Mouse (Mus musculus) ES-E14 (cell line): Measurements from ENCODE around the gene Gm13083.
"Not testable (repeated sequence)": the region's sequence is repeated elsewhere in the genome, so short reads cannot be mapped to it uniquely, and the experiment has no call there.

Experiments used
- CHD2 ChIP-seq: IDR thresholded peaks from 2 replicates; pipeline ENCODE4 v1.6.1; 2014; ENCODE audit warnings: mild to moderate bottlenecking, low read depth, low read length, inconsistent platforms
- HCFC1 ChIP-seq: IDR thresholded peaks from 2 replicates; pipeline ENCODE4 v1.6.1; 2012; ENCODE audit warnings: low read length, inconsistent platforms, borderline replicate concordance; ENCODE audit not compliant: insufficient read depth
- MAFK ChIP-seq: IDR thresholded peaks from 2 replicates; pipeline ENCODE4 v1.6.1; 2014; ENCODE audit warnings: mild to moderate bottlenecking, low read depth, low read length, inconsistent platforms; ENCODE audit not compliant: insufficient read depth
- ZC3H11A ChIP-seq: IDR thresholded peaks from 2 replicates; pipeline ENCODE4 v1.6.1; 2012; ENCODE audit warnings: low read depth, mild to moderate bottlenecking, inconsistent platforms, low read length, borderline replicate concordance

- not testable (repeated sequence) for TF ChIP-seq HCFC1, MAFK, ZC3H11A, CHD2
Measured at GRCm38 (mm10) chr4:143614703-143615102, at the start of gene Gm13083.
